Mouse (Mus musculus): ENCODE measurements around the gene Tubb5.

Tubb5 gene

DNA sequence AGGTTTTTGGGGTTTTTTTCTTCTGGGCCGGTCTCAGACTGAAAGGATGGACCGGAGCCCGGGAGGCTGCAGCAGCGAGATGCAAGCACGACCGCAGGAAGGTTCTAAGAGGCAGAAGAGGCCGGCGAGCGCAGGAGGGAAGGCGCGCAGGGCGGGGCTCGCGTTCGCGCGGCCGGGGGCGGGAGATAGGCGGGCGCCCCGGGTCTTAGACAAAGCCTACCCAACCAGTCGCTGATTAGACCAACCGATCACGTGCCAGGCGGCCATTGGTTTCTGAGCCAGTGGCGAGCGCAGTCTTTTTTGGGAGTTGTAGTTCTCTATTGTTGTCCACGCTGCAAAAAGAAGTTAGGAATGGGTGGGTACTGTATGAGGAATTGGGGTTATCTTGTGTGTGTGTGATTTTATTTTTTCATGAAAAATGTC is at the start of gene Tubb5:
TSS of gene Tubb5 (minus strand) at position 185 of the 423 bp plus-strand sequence.
- DNase-seq (ENCODE audit: low spot score in 2 of 2) = peak; percentile 94 to 95

DNA sequence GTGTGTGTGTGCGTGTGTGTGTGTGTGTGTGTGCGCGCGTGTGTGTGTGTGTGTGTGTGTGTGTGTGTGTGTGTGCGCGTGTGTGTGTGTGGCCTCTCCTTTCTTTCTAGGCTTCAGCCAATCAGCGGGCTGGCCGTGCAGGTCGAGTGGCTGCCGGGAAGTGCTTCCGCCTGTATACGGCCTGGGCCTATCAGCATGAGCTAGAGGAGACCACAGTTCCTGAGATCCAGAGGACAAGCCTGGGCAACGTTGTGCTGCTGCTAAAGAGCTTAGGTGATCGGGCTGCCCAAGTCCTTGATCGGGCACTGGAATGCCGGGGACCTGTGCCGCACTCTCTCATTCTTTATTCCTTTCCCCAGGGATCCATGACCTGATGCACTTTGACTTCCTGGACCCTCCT is 49.6 kb upstream of the Tubb5 start:
- no peak for DNase-seq (ENCODE audit: low spot score in 2 of 2)

DNA sequence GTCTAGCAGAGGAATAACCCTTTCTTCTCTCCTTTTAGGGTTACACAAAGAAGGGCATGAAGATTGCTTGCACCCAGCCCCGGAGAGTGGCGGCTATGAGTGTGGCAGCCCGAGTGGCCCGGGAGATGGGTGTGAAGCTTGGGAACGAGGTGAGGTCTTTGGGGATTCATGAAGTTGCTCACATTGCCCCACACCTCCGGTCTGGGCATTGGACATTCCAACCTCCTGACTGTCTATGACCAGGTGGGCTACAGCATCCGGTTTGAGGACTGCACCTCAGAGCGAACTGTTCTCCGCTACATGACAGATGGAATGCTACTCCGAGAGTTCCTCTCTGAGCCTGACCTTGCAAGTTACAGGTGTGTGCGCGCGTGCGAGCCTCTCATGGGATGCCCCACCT is 45.7 kb upstream of the Tubb5 start:
- no peak for DNase-seq (ENCODE audit: low spot score in 2 of 2)

DNA sequence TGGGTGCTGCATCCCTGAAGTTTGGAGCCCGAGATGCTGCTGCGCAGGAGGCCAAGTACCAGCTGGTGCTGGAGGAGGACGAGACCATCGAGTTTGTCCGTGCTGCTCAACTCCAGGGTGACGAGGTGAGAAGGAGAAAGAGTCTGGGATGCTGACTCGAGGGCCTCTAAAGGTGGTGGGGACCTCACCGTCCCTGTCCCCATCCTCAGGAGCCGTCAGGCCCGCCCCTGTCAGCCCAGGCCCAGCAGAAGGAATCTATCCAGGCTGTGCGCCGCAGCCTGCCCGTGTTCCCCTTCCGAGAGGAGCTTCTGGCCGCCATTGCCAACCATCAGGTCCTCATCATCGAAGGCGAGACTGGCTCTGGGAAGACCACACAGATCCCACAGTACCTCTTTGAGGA is 44.8 kb upstream of the Tubb5 start:
- no peak for DNase-seq (ENCODE audit: low spot score in 2 of 2)

DNA sequence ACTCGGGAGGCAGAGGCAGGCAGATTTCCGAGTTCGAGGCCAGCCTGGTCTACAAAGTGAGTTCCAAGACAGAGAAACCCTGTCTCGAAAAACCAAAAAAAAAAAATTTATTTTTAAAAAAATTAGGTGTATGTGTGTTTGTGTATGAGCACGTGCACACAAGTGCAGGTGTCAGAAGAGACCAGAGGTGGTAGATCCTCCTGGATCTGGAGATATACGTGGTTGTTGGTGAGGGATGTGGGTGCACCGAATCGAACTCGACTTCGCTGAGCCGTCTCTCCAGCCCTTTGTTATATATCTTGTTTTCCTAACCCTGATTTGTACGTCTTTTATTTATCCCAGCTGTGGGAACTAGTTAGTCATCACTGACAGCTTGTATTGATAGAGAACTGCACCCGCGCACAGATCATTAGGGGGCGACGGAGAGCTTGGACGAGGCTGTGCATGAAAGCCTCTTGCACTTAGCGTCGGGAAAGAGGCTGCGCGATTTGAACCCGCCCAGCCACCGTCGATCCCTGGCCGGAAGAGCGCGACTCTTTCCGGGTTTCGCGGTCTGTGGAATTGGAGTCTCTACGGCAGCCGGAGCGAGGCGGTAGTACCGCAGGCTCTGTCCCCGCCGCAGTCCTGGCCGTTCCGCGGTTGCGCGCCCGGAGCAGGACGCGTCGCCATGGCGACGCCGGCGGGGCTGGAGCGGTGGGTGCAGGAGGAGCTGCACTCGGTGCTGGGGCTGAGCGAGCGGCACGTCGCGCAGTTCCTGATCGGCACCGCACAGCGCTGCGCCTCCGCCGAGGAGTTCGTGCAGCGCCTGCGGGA is 41.3 kb upstream of the Tubb5 start, which contains the start of gene Dhx16:
TSS of gene Dhx16 (plus strand) at position 575 of the 813 bp plus-strand sequence.
- DNase-seq (ENCODE audit: low spot score in 2 of 2) = peak; percentile 89 to 94

DNA sequence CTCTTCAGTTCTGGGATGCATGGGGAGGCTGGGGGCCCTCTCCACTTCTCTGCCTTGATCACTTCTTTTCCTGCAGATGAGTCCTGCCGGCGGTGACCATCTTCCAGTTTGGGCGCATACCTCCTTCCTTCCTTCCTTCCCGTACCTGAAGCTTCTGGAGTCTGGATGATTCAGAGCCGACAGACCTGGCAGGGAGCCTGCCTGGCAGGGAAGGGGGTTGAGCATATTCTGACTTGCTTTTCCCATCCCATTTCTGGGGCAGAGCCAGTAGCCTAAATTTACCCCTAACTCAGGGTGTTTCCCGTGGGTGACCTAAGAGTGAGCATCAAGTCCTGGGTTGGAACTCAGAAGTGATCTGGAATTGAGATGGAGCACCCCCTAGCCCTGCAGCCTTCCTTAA is 36.6 kb upstream of the Tubb5 start:
- no peak for DNase-seq (ENCODE audit: low spot score in 2 of 2)

DNA sequence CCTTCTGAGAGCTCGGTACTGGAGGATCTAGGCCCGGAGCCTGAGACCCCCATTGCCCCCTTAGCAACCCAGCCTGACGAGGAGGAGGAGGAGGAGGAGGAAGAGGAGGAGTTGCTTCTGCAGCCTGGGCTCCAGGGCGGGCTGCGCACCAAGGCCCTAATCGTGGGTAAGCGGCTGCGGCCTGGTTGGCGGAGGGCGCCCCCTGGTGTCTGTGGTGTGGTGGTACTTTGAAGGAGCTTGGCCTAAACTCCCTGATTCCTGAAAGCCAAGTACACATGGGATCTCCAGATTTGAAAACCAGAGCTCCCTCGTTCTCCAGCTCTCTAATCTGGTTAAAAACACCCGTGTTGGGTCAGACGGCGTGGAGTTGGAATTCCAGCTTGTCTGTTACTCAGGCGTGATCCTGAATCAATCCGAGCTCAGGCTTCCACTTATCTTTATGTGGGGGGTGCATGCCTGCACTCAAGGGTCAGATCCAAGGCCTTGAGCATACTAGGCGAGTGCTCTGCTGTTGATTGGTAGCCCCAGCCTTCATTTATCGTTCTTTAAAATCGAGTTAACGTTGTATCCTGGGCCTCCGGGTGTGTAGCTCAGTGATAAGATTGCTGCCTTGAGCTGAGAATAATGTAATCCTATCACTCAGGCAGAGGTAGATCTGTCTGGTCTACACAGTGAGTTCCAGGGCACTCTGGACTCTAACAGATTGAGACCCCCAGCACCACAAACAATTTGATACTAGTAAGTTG is 35.8 kb upstream of the Tubb5 start:
- peak; percentile 60 to 85 for DNase-seq (ENCODE audit: low spot score in 2 of 2)

DNA sequence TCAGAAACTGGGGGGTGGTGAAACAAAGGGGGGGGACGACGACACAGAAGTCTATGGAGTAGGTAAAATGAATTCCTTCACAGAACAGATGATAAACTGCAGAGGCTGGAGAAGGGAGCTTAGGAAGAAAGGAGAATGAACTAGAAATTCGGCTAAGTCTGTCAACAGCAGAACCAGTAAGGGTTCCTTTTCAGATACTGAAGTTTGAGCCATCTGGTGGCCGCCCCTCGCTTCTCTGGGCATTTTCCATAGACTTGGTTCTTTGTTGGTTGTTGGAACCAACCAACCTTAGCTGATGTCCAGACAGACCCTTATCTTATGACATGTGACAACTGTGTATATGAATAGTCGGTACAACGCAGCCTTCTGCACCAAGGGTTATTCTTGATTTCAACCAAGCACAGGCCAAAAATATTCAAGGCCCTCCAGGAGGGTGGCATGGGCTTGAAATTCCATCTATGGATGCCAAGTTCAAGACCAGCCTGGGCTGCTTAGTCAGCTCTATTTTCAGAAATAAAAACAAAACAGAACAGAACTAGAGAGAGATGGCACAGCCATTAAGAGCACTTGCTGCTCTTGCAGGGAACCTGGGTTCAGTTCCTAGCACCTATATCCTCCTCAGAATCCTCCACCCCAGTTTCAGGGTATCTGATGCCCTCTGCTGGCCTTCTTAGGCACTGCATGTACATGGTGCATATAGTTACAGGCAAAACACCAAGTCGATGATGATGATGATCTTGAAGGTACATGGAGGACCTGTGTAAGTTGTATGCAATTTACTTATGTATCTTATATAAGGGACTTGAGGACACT is 33.0 kb upstream of the Tubb5 start:
- no peak for DNase-seq (ENCODE audit: low spot score in 2 of 2)

DNA sequence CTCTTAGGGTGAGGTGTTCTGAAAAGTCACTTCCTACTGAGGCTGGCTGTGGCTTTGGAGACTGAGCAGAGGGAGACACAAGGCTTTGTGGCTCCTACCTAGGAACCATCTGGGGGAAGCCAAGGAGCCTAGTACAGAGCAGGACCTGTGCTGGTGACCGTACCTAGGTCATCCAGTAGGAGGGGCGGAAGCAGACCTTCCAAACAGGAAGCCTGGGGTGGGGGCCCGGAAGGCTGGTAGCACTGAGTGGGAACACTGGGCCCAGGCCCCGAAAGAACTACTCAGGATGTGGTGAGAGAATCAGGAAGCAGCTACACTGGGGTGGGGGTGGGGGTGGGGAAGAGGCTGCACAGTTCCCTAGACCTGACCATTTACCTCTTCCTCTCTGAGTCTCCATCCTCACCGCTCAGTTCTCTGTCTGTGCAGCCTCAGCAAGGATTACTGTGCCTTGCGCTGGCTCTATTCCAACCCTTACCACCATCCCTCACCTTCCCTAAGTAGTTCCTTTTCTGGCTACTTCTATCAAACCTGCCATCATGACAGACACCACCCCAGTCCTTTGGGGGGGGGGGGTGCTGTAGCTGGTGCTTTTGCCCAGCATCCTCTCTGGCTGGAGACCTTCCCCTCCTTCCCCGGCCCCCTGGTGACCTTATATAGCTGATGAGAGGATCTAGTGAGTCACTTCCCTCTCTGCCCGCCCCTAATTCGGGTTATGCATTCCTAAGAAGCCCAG is 32.2 kb upstream of the Tubb5 start:
- DNase-seq (ENCODE audit: low spot score in 2 of 2) = no peak

DNA sequence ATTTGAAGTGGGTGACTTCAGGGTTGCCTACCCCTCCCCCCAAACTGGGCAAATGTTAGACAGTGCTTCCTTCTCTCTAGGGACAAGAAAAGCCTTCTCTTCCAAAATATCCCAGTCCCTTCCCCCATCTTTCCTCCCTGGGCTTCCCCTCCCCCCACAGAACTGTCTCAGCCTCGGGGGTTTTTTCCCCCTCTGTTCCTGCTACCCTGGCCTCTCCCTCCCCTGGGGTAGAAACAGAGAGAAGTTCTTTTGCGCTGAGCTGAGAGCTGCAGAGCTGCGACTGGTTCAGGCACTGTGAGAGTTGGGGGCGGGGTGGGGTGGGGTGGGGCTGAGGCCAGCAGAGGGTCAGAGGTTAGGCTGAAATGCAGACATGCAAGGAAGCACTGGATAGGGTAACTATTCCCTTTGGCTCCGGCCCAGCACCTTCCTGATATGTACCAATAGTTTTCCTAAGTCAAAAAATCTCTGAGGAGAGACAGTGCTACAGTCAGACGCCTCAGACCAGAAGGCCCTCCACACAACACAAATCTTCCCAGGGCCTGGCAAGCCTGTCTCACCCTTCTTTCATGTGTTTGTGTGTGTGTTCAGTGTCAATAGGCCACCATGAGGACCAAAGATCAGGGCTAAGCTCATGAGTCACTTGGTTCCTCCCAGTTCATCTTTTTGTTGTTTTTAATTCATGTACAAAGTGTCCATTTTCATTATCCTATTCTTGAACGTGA is 31.4 kb upstream of the Tubb5 start:
- no peak for DNase-seq (ENCODE audit: low spot score in 2 of 2)

DNA sequence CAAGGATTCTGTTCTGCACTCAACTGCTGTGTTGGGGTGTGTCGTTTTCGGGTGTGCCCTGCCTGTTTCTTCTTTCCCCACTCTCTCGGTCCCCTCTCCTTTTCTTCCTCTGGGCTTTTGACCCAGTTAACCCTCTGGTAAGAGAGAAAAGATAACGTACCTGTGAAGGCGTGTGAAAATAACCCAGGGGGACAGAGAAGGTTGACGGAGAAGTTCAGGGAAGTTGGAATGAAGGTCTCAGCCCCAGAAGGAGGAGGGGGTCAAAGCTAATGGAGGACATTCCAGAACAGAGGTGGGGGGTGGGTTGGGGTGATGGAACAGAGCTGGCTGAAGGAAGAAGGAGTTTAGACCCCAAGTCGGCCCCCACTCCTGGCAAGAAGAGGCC is 30.8 kb upstream of the Tubb5 start:
- DNase-seq (ENCODE audit: low spot score in 2 of 2) = no peak

DNA sequence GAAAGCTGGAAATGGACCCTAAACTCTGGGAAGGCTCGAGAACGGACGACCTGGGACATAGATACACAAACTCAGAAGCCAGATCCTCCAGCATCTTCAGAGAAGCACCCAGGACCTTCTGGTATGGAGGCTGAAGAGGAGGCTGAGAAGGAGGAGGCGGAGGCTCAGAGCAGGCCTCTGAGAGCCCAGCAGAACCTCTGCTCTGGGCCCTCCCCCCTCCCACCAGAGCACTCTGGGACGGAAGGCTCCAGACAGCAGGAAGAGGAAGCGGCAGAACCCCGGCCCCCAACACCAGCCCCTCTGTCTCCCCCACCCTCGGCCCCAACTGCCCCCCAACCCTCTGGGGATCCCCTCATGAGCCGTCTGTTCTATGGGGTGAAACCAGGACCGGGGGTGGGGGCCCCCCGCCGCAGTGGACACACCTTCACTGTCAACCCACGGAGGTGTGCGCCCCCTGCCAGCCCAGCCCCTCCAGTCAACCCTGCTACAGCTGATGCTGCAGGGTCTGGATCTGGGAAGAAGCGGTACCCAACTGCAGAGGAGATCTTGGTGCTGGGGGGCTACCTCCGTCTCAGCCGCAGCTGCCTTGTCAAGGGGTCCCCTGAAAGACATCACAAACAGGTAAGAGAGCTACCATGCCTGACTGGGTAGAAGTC is 30.2 kb upstream of the Tubb5 start:
- no peak for DNase-seq (ENCODE audit: low spot score in 2 of 2)

DNA sequence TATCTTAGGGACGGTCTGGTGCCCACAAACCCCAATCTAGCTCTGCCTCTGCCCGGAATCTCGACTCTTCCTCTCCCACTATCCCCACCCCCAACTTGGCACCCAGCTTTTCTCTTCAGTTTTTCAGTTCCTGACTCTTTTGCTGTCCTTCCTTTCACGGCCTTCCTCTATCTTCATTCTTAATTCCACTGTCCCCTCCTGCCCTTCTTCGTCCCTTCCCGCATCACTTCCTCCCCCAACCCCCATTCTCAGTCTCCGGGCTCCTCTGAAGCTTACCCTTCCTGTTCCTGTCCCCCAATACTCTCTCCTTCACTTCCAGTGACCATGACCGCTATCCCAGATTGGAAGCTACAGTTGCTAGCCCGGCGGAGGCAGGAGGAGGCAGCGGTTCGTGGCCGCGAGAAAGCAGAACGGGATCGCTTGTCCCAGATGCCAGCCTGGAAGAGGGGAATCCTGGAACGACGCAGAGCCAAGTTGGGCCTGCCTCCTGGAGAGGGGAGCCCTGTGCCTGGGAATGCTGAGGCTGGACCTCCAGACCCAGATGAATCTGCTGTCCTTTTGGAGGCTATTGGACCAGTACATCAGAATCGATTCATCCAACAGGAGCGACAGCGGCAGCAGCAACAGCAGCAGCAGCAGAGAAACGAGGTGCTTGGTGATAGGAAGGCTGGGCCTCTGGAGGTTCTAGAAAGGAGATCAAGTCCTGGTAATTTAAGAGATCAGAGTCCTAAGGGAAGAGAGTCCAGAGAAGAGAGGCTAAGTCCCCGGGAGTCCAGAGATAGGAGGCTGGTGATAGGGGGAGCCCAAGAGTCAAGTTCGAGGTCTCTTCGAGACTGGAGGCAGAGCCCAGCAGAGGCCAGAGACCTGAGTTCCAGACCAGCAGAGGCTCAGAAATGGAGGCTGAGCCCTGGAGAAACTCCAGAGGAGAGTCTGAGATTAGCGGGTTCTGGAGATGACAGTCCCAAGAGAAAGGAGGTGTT is 29.1 kb upstream of the Tubb5 start:
- DNase-seq (ENCODE audit: low spot score in 2 of 2) = no peak

DNA sequence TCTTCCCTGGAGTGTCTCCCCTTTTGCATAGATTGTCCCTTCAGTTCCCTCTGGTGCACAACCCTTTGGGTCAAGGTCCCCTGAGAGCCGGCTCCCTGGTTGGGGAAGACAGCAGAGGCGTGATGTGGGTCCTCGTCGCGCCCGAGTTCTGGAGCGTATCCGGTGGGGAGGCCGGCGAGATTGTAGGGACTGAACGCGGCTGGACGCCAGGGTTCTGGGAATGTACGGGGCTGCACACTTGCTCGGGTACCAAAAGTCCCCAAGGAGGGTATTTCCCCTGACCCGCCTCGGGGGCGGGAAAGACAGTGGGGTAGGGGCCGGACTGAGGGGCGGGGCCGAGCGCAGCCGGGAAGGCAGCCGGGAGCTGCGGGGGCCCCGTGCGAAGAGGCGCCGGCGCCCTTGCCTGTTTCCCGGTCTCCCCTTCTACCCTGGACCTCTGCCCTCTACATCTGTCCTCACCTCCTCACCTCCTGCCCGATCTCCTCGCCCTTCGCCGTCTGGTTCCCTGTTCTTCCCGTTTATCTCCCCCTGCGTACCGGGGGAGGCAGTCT is 28.2 kb upstream of the Tubb5 start:
- DNase-seq (ENCODE audit: low spot score in 2 of 2) = no peak

DNA sequence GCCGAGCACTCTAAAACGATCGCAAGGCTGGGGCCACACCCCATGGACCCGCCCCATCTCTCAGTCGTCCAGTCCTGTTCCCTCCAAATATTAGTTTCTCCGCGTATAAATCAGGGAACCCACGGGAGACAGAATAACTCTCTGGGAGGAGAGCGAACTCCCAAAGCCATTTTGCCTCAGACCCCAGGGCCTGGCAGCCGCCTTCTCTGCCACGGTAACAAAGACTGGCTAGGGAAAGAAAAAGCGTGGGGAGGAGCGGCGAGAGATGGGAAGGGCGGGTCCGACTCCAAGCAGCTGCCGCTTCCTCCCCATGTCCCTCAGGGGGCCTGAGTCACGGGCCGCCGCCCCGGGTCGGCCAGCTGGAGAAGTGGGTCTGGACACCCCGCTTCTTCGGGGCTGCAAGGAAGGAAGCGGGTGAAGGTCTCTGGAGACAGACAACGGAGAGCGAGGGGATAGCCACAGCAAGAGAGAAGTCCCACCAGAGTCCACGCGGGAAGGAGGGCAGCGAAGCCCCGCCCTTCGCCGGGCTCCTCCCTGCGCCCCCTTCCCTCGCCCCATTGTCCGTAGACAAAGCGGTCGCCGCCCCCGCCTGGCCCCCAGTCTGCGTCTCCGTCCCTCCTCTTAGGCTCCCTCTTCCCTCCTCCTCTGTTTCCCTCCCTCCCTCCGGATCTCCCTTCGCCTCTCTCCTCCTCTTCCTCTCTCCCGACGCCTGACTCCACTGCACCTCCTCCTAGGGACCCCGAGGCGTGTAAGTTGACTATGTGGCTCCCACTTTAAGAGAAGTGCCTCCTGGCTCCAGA is 27.6 kb upstream of the Tubb5 start, which contains the start of gene Ppp1r18:
TSS of gene Ppp1r18 (plus strand) at position 113 of the 800 bp plus-strand sequence.
- no peak for DNase-seq (ENCODE audit: low spot score in 2 of 2)

DNA sequence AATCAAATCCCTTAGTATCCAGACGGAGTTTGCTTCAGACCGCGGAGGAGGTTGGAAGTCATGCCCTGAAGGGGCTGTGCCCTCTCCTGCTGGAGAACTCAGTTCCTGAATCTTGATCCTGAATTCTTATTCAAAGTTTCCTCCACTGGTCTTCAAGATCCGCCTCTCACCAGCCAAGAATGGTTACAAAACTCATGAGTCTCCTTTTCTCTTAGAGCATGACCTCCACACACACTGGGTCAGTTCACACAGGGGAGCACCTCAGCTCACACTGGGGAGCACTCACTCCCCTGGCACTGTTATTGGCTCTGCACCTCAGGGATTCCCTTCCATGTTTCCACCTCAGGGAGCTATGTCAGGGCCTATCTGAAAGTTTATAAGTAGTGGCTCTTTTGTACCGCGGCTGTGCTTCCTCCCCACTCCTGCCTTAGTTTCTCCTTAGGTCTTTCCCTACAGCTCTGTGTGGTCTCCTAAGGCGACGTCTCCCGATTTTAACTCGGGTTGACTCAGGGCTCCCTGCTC is 26.8 kb upstream of the Tubb5 start:
- no peak for DNase-seq (ENCODE audit: low spot score in 2 of 2)

DNA sequence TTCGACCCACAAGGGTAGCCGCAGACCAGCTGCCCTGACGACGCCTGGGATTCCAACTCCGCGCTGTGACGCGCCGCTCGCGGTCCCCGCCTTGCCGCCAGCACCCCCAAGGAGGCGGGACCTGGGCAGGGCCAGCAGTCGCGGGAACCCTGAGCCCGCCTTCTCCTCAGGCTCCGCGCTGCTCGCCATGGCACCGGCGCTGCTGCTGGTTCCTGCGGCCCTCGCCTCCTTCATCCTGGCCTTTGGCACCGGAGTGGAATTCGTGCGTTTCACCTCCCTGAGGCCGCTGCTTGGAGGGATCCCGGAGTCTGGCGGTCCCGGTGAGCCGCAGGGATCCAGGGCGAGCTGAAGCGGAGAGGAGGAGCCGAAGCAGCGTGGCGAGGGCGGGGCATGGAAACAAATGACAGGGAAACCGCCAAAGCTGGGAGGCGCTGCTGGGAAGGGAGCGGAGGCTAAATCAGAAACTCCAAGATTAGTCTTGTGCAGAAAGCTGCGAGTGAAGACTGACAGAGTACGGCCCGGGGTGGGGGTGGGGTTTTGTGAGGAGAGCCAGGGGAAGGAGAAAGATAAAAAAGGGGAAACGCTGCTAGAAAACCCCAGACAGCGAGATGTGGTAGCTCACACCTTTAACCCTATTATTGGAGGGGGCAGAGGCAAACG is 23.2 kb upstream of the Tubb5 start, which contains the start of gene Nrm:
TSS of gene Nrm (plus strand) at position 121 of the 660 bp plus-strand sequence.
- peak; percentile 78 for DNase-seq (ENCODE audit: low spot score in 2 of 2)
